Mouse (Mus musculus): ENCODE measurements at regions not wholly inside any gene's neighbourhood (a gene's known extent, or its start where the extent isn't known, plus 50 kb on each side); places are given as distances from the start of the nearest gene placed in this dataset.
A peak's percentile ranks its signal among the peaks of the same experiment; 100 is the strongest.

- H3K27me3 ChIP-seq (ENCODE audit: control insufficient read depth, insufficient read depth, low read length): no peaks in the 10 kb centered on the region
- no peak overlapping the region for H3K4me3 ChIP-seq (replicated peaks; ENCODE audit: low read length)
- H3K9me3 ChIP-seq (replicated peaks; ENCODE audit: control insufficient read depth, low read length): no peaks in the 10 kb centered on the region
- peaks cover 3% of the 10 kb centered on the region; the same call in 1 of the 2 replicates for H3K4me1 ChIP-seq (ENCODE audit: control insufficient read depth, insufficient read depth, low read length)
- 77% methylated on average over 8 of the region's 8 CpGs for WGBS
- no peak overlapping the region for H3K27ac ChIP-seq (ENCODE audit: low read length)
- no peak overlapping the region for H3K9ac ChIP-seq (ENCODE audit: low read length)
- H3K4me2 ChIP-seq (ENCODE audit: low read depth, low read length): no peak overlapping the region
- no peak for ATAC-seq (ENCODE audit: insufficient read depth, low FRiP score)
- H3K36me3 ChIP-seq (ENCODE audit: control insufficient read depth, insufficient read depth, low read length): no peaks in the 10 kb centered on the region
Observed at GRCm38 (mm10) chr2:115392082-115392762, 189.3 kb upstream of the BC052040 start.

GRCm38 (mm10) chr2:115394091-115394490, 187.4 kb upstream of the BC052040 start:
- Histone ChIP-seq H3K4me2 (ENCODE audit: low read depth, low read length) (no peak overlapping the region), H3K27ac (ENCODE audit: low read length) (no peak overlapping the region), H3K27me3 (ENCODE audit: control insufficient read depth, insufficient read depth, low read length) (no peaks in the 10 kb centered on the region), H3K9ac (ENCODE audit: low read length) (no peak overlapping the region), H3K36me3 (ENCODE audit: control insufficient read depth, insufficient read depth, low read length) (no peaks in the 10 kb centered on the region), H3K4me1 (ENCODE audit: control insufficient read depth, insufficient read depth, low read length) (peaks cover 3% of the 10 kb centered on the region; the same call in 1 of the 2 replicates), H3K4me3 (replicated peaks; ENCODE audit: low read length) (no peak overlapping the region), H3K9me3 (replicated peaks; ENCODE audit: control insufficient read depth, low read length) (no peaks in the 10 kb centered on the region)
- ATAC-seq (ENCODE audit: insufficient read depth, low FRiP score): no peak
- 30% methylated on average over 4 of the region's 4 CpGs for WGBS

GRCm38 (mm10) chr2:115398550-115398949, 183.0 kb upstream of the BC052040 start:
- H3K9ac ChIP-seq (ENCODE audit: low read length): no peak overlapping the region
- peaks cover 3% of the 10 kb centered on the region; the same call in 1 of the 2 replicates for H3K4me1 ChIP-seq (ENCODE audit: control insufficient read depth, insufficient read depth, low read length)
- no peaks in the 10 kb centered on the region for H3K27me3 ChIP-seq (ENCODE audit: control insufficient read depth, insufficient read depth, low read length)
- no peaks in the 10 kb centered on the region for H3K9me3 ChIP-seq (replicated peaks; ENCODE audit: control insufficient read depth, low read length)
- H3K27ac ChIP-seq (ENCODE audit: low read length): no peak overlapping the region
- no peaks in the 10 kb centered on the region for H3K36me3 ChIP-seq (ENCODE audit: control insufficient read depth, insufficient read depth, low read length)
- no peak overlapping the region for H3K4me3 ChIP-seq (replicated peaks; ENCODE audit: low read length)
- no peak overlapping the region for H3K4me2 ChIP-seq (ENCODE audit: low read depth, low read length)
- ATAC-seq (ENCODE audit: insufficient read depth, low FRiP score): no peak
- 76% methylated on average over 4 of the region's 4 CpGs for WGBS

- Histone ChIP-seq H3K4me1 (ENCODE audit: control insufficient read depth, insufficient read depth, low read length) (no peaks in the 10 kb centered on the region), H3K36me3 (ENCODE audit: control insufficient read depth, insufficient read depth, low read length) (no peaks in the 10 kb centered on the region), H3K9me3 (replicated peaks; ENCODE audit: control insufficient read depth, low read length) (no peaks in the 10 kb centered on the region), H3K9ac (ENCODE audit: low read length) (no peak overlapping the region), H3K4me2 (ENCODE audit: low read depth, low read length) (no peak overlapping the region), H3K27ac (ENCODE audit: low read length) (no peak overlapping the region), H3K4me3 (replicated peaks; ENCODE audit: low read length) (no peak overlapping the region), H3K27me3 (ENCODE audit: control insufficient read depth, insufficient read depth, low read length) (no peaks in the 10 kb centered on the region)
- no peak for ATAC-seq (ENCODE audit: insufficient read depth, low FRiP score)
- 68% methylated on average over 6 of the region's 6 CpGs for WGBS
Observed at GRCm38 (mm10) chr2:115399107-115399740, 182.3 kb upstream of the BC052040 start.

- Histone ChIP-seq H3K4me2 (ENCODE audit: low read depth, low read length) (no peak overlapping the region), H3K4me1 (ENCODE audit: control insufficient read depth, insufficient read depth, low read length) (no peaks in the 10 kb centered on the region), H3K36me3 (ENCODE audit: control insufficient read depth, insufficient read depth, low read length) (no peaks in the 10 kb centered on the region), H3K27me3 (ENCODE audit: control insufficient read depth, insufficient read depth, low read length) (no peaks in the 10 kb centered on the region), H3K9me3 (replicated peaks; ENCODE audit: control insufficient read depth, low read length) (no peaks in the 10 kb centered on the region), H3K27ac (ENCODE audit: low read length) (no peak overlapping the region), H3K4me3 (replicated peaks; ENCODE audit: low read length) (no peak overlapping the region), H3K9ac (ENCODE audit: low read length) (no peak overlapping the region)
- ATAC-seq (ENCODE audit: insufficient read depth, low FRiP score): no peak
- 86% methylated on average over 10 of the region's 10 CpGs for WGBS
Observed at GRCm38 (mm10) chr2:115399987-115400550, 181.4 kb upstream of the BC052040 start.

GRCm38 (mm10) chr2:115402246-115402645, 179.3 kb upstream of the BC052040 start:
- H3K27ac ChIP-seq (ENCODE audit: low read length): no peak overlapping the region
- H3K4me3 ChIP-seq (replicated peaks; ENCODE audit: low read length): no peak overlapping the region
- no peaks in the 10 kb centered on the region for H3K9me3 ChIP-seq (replicated peaks; ENCODE audit: control insufficient read depth, low read length)
- no peak for ATAC-seq (ENCODE audit: insufficient read depth, low FRiP score)
- no peak overlapping the region for H3K9ac ChIP-seq (ENCODE audit: low read length)
- WGBS: 36% methylated on average over 2 of the region's 2 CpGs
- H3K36me3 ChIP-seq (ENCODE audit: control insufficient read depth, insufficient read depth, low read length): no peaks in the 10 kb centered on the region
- no peaks in the 10 kb centered on the region for H3K27me3 ChIP-seq (ENCODE audit: control insufficient read depth, insufficient read depth, low read length)
- no peak overlapping the region for H3K4me2 ChIP-seq (ENCODE audit: low read depth, low read length)
- no peaks in the 10 kb centered on the region for H3K4me1 ChIP-seq (ENCODE audit: control insufficient read depth, insufficient read depth, low read length)

- Histone ChIP-seq H3K9ac (ENCODE audit: low read length) (no peak overlapping the region), H3K36me3 (ENCODE audit: control insufficient read depth, insufficient read depth, low read length) (no peaks in the 10 kb centered on the region), H3K4me2 (ENCODE audit: low read depth, low read length) (no peak overlapping the region), H3K27ac (ENCODE audit: low read length) (no peak overlapping the region), H3K9me3 (replicated peaks; ENCODE audit: control insufficient read depth, low read length) (no peaks in the 10 kb centered on the region), H3K4me1 (ENCODE audit: control insufficient read depth, insufficient read depth, low read length) (no peaks in the 10 kb centered on the region), H3K4me3 (replicated peaks; ENCODE audit: low read length) (no peak overlapping the region), H3K27me3 (ENCODE audit: control insufficient read depth, insufficient read depth, low read length) (no peaks in the 10 kb centered on the region)
- WGBS: 34% methylated on average over 2 of the region's 2 CpGs
- no peak for ATAC-seq (ENCODE audit: insufficient read depth, low FRiP score)
Observed at GRCm38 (mm10) chr2:115432476-115432875, 149.0 kb upstream of the BC052040 start.

GRCm38 (mm10) chr2:115441100-115441499, 140.4 kb upstream of the BC052040 start:
- Histone ChIP-seq H3K4me1 (ENCODE audit: control insufficient read depth, insufficient read depth, low read length) (no peaks in the 10 kb centered on the region), H3K4me3 (replicated peaks; ENCODE audit: low read length) (no peak overlapping the region), H3K9me3 (replicated peaks; ENCODE audit: control insufficient read depth, low read length) (no peaks in the 10 kb centered on the region), H3K27me3 (ENCODE audit: control insufficient read depth, insufficient read depth, low read length) (no peaks in the 10 kb centered on the region), H3K4me2 (ENCODE audit: low read depth, low read length) (no peak overlapping the region), H3K36me3 (ENCODE audit: control insufficient read depth, insufficient read depth, low read length) (no peaks in the 10 kb centered on the region), H3K9ac (ENCODE audit: low read length) (no peak overlapping the region), H3K27ac (ENCODE audit: low read length) (no peak overlapping the region)
- WGBS: 7% methylated on average over 1 of the region's 1 CpGs
- no peak for ATAC-seq (ENCODE audit: insufficient read depth, low FRiP score)

GRCm38 (mm10) chr2:115449783-115450483, 131.6 kb upstream of the BC052040 start:
- no peak overlapping the region for H3K4me3 ChIP-seq (replicated peaks; ENCODE audit: low read length)
- no peak overlapping the region for H3K9ac ChIP-seq (ENCODE audit: low read length)
- no peak overlapping the region for H3K27ac ChIP-seq (ENCODE audit: low read length)
- no peak overlapping the region for H3K4me2 ChIP-seq (ENCODE audit: low read depth, low read length)
- H3K9me3 ChIP-seq (replicated peaks; ENCODE audit: control insufficient read depth, low read length): no peaks in the 10 kb centered on the region
- H3K36me3 ChIP-seq (ENCODE audit: control insufficient read depth, insufficient read depth, low read length): no peaks in the 10 kb centered on the region
- 73% methylated on average over 6 of the region's 6 CpGs for WGBS
- ATAC-seq (ENCODE audit: insufficient read depth, low FRiP score): peak; percentile 44; the same call in 1 of the 2 replicates
- peaks cover 4% of the 10 kb centered on the region; the same call in 1 of the 2 replicates for H3K4me1 ChIP-seq (ENCODE audit: control insufficient read depth, insufficient read depth, low read length)
- H3K27me3 ChIP-seq (ENCODE audit: control insufficient read depth, insufficient read depth, low read length): no peaks in the 10 kb centered on the region

Data from stomach, embryonic 16.5 days (tissue).